Mouse (Mus musculus): Measurements from ENCODE around the gene 4930407I10Rik.

DNA sequence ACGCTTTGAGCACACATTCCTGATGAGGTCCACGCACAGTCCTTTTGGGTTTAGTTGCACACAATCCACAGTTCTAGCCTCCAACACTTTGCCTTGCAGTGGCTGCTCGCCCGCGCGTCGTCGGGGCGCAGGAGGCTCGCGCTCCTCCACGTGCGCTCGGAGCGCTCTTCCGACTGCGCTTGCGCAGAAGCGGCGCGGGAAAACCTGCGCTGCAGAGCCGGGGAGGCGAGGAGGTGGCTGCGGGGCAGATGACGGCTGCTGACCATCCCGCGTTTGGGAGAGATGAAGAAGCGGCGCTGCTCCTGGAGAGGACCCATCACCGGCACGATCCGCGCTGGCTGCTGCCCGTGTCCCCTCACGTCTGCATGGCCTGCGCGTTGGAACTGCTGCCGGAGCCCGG is 10.9 kb downstream of the 4930407I10Rik start, which contains the start of gene Mei1:
- TF ChIP-seq POLR2A (IDR thresholded peaks at IDR 0.05; ENCODE audit: low read depth, low read length) (no peak), EP300 (IDR thresholded peaks at IDR 0.05; ENCODE audit: low read length) (no peak), CTCF (conservative IDR thresholded peaks at IDR 0.05 in 1 of 2, IDR thresholded peaks at IDR 0.05 in 1 of 2; ENCODE audit: low read depth in 2 of 2, low read length in 2 of 2) (no peak), USF1 (IDR thresholded peaks at IDR 0.05; ENCODE audit: low read depth, low read length) (no peak)

Measured in CH12.LX (cell line).